Mouse (Mus musculus): Measurements from ENCODE around the gene Jarid2.

- no peak for TF ChIP-seq POLR2A (IDR thresholded peaks at IDR 0.05; ENCODE audit: borderline replicate concordance, insufficient read depth, low read length)
- TF ChIP-seq CTCF (IDR thresholded peaks at IDR 0.05; ENCODE audit: borderline replicate concordance, insufficient read depth, low read depth, low read length) = no peak
These were observed 103.6 kb downstream of the Jarid2 start for GRCm38 (mm10) chr13:44832866-44833265.

Measured in cerebellum, adult 2 months (tissue).